Mouse (Mus musculus) thymus, postnatal 4 days (tissue): ENCODE measurements at regions not wholly inside any gene's neighbourhood (a gene's known extent, or its start where the extent isn't known, plus 50 kb on each side); places are given as distances from the start of the nearest gene placed in this dataset.
"Not testable (repeated sequence)": the region's sequence is repeated elsewhere in the genome, so short reads cannot be mapped to it uniquely, and the experiment has no call there.

ENCODE experiments used
- DNase-seq: peaks from one replicate; pipeline ENCODE4 v3.0.0; 2021

- DNase-seq, result no peak
Observed at GRCm38 (mm10) chr6:31897001-31897400, 153.0 kb upstream of the 1700012A03Rik start.

- peak; percentile 7 for DNase-seq
Observed at GRCm38 (mm10) chr6:31895835-31896234, 154.2 kb upstream of the 1700012A03Rik start.

GRCm38 (mm10) chr6:31886931-31887330, 163.1 kb upstream of the 1700012A03Rik start:
- no peak for DNase-seq

- DNase-seq, result not testable (repeated sequence)
Observed at GRCm38 (mm10) chr6:31885196-31885595, 164.8 kb upstream of the 1700012A03Rik start.

- DNase-seq, result peak; percentile 42
Observed at GRCm38 (mm10) chr6:31883726-31884125, 166.3 kb upstream of the 1700012A03Rik start.

GRCm38 (mm10) chr6:31874616-31875015, 175.4 kb upstream of the 1700012A03Rik start:
- no peak for DNase-seq

- DNase-seq, result no peak
Observed at GRCm38 (mm10) chr6:31873911-31874310, 176.1 kb upstream of the 1700012A03Rik start.

- DNase-seq, result no peak
Observed at GRCm38 (mm10) chr6:31871766-31872165, 178.3 kb upstream of the 1700012A03Rik start.

- DNase-seq, result no peak
Observed at GRCm38 (mm10) chr6:31861996-31862395, 188.1 kb upstream of the 1700012A03Rik start.

GRCm38 (mm10) chr6:31859621-31860020, 190.4 kb upstream of the 1700012A03Rik start:
- no peak for DNase-seq

- no peak for DNase-seq
Observed at GRCm38 (mm10) chr6:31854261-31854660, 195.8 kb upstream of the 1700012A03Rik start.

GRCm38 (mm10) chr6:31846319-31846718, 203.7 kb upstream of the 1700012A03Rik start:
- DNase-seq, result peak; percentile 33

- DNase-seq, result no peak
Observed at GRCm38 (mm10) chr6:31845671-31846070, 204.4 kb upstream of the 1700012A03Rik start.

GRCm38 (mm10) chr6:31840621-31841020, 209.4 kb upstream of the 1700012A03Rik start:
- DNase-seq, result no peak

GRCm38 (mm10) chr6:31838588-31838987, 211.5 kb upstream of the 1700012A03Rik start:
- DNase-seq, result peak; percentile 73

GRCm38 (mm10) chr6:31835795-31836194, 214.3 kb upstream of the 1700012A03Rik start:
- DNase-seq, result no peak

- DNase-seq, result no peak
Observed at GRCm38 (mm10) chr6:31834503-31834902, 215.5 kb upstream of the 1700012A03Rik start.

- DNase-seq, result no peak
Observed at GRCm38 (mm10) chr6:31830610-31831009, 219.4 kb upstream of the 1700012A03Rik start.

GRCm38 (mm10) chr6:31823616-31824015, 226.4 kb upstream of the 1700012A03Rik start:
- no peak for DNase-seq

- no peak for DNase-seq
Observed at GRCm38 (mm10) chr6:31822186-31823085, 227.6 kb upstream of the 1700012A03Rik start.

GRCm38 (mm10) chr6:31821621-31822020, 228.4 kb upstream of the 1700012A03Rik start:
- no peak for DNase-seq

GRCm38 (mm10) chr6:31817640-31818039, 232.4 kb upstream of the 1700012A03Rik start:
- no peak for DNase-seq

GRCm38 (mm10) chr6:31811890-31812289, 238.2 kb upstream of the 1700012A03Rik start:
- DNase-seq, result no peak
